Comparison of ENCODE assay signal across 9 mouse cellular contexts in the genomic region with DNA sequence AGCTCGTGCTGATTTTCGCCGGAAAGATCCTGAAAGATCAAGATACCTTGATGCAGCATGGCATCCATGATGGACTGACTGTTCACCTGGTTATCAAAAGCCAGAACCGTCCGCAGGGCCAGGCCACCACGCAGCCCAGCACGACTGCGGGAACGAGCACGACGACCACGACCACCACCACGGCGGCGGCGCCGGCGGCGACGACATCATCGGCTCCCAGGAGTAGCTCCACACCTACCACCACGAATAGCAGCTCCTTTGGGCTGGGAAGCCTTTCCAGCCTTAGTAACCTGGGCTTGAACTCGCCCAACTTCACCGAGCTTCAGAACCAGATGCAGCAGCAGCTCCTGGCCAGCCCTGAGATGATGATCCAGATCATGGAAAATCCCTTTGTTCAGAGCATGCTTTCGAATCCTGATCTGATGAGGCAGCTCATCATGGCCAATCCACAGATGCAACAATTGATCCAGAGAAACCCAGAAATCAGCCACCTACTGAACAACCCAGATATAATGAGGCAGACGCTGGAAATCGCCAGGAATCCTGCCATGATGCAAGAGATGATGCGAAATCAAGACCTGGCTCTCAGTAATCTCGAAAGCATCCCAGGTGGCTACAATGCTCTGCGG. TPM values are rescaled to one million over a fixed set of nuclear protein-coding genes. Genes with fewer than 3 reads are reported as not detected.
DNase-seq lines count a peak whose midpoint lies in the region; ATAC-seq and TF ChIP-seq lines count a peak whose summit lies in the region.
"Had no signal": no experiment of that assay in that cellular context is flagged by ENCODE, and none has a peak within 500 bp of the region (broad histone marks: within the 10 kb centered on the region; RNA-seq: fewer than 3 reads in every experiment).

No protein-coding gene starts in this region.

- TF ChIP-seq EP300 in liver, postnatal 0 days (IDR thresholded peaks at IDR 0.05; ENCODE audit: low read depth), result no peak

- peak; percentile 7 to 8 for DNase-seq in left cerebral cortex, adult 18-20 months (ENCODE audit: low spot score in 2 of 2)
- no peak for DNase-seq in left cerebral cortex, adult 11 months (ENCODE audit: low spot score)
- peak; percentile 17 to 27 for DNase-seq in frontal cortex, postnatal 36 days (ENCODE audit: low spot score in 2 of 2)
- DNase-seq in liver, postnatal 0 days, result peak; percentile 19
- peak; percentile 10 for DNase-seq in right cerebral cortex, adult 18-20 months

- no peak for TF ChIP-seq CTCF in liver, postnatal 0 days (IDR thresholded peaks at IDR 0.05; ENCODE audit: low read depth)

- 24% methylated on average over 30 of the region's 30 CpGs for WGBS in kidney, embryonic 16.5 days
- 22% methylated on average over 30 of the region's 30 CpGs for WGBS in liver, postnatal 0 days (ENCODE audit: insufficient replicate concordance)

- H3K4me2 ChIP-seq in kidney, embryonic 16.5 days (replicated peaks; ENCODE audit: low read depth, low read length), result peak overlapping the region; percentile 70
- H3K4me2 ChIP-seq in liver, postnatal 0 days (ENCODE audit: low read depth, low read length), result peak overlapping the region; percentile 80

- ATAC-seq in kidney, embryonic 16.5 days (ENCODE audit: low FRiP score, low TSS enrichment), result peak; percentile 18; the same call in 1 of the 2 replicates
- ATAC-seq in liver, postnatal 0 days, result no peak
- ATAC-seq in erythroid progenitor cell, adult 5-6 weeks (replicated peaks; ENCODE audit: low FRiP score, poor library complexity, severe bottlenecking), result no peak

- H3K27me3 ChIP-seq in kidney, embryonic 16.5 days (ENCODE audit: insufficient read depth, low read length), result no peaks in the 10 kb centered on the region
- no peaks in the 10 kb centered on the region for H3K27me3 ChIP-seq in liver, postnatal 0 days (ENCODE audit: insufficient read depth, low read length)

- peak overlapping the region; percentile 99 for H3K4me3 ChIP-seq in brown adipose tissue, adult 24 weeks (ENCODE audit: insufficient read depth, low read depth, low read length)
- H3K4me3 ChIP-seq in kidney, embryonic 16.5 days (ENCODE audit: low read length), result peak overlapping the region; percentile 68
- peak overlapping the region; percentile 61 for H3K4me3 ChIP-seq in liver, postnatal 0 days (ENCODE audit: low read depth, low read length)

- no peaks in the 10 kb centered on the region for H3K36me3 ChIP-seq in kidney, embryonic 16.5 days (ENCODE audit: insufficient read depth, low read length)
- H3K36me3 ChIP-seq in liver, postnatal 0 days (replicated peaks; ENCODE audit: insufficient read depth, low read length), result no peaks in the 10 kb centered on the region

- H3K4me1 ChIP-seq in brown adipose tissue, adult 24 weeks (ENCODE audit: control insufficient read depth, insufficient read depth, insufficient read length, low read length), result peaks cover 4% of the 10 kb centered on the region; the same call in 1 of the 2 replicates
- H3K4me1 ChIP-seq in kidney, embryonic 16.5 days (ENCODE audit: insufficient read depth, low read length), result 0 out of 2 replicates have a peak, but pooled peaks cover 4% of the 10 kb centered on the region
- peaks cover 7% of the 10 kb centered on the region; the same call in 1 of the 2 replicates for H3K4me1 ChIP-seq in liver, postnatal 0 days (ENCODE audit: insufficient read depth)

- H3K27ac ChIP-seq in brown adipose tissue, adult 24 weeks (replicated peaks; ENCODE audit: low read depth, low read length), result peak overlapping the region; percentile 73; the same call in 1 of the 2 replicates
- H3K27ac ChIP-seq in kidney, embryonic 16.5 days (ENCODE audit: low read length), result peak overlapping the region; percentile 91
- peak overlapping the region; percentile 79 for H3K27ac ChIP-seq in liver, postnatal 0 days (ENCODE audit: low read depth)

- peak overlapping the region; percentile 76 for H3K9ac ChIP-seq in kidney, embryonic 16.5 days (replicated peaks; ENCODE audit: low read length)
- peak overlapping the region; percentile 72 for H3K9ac ChIP-seq in liver, postnatal 0 days (replicated peaks)

- H3K9me3 ChIP-seq in kidney, embryonic 16.5 days (ENCODE audit: low read length), result no peaks in the 10 kb centered on the region; the same call in 1 of the 2 replicates
- H3K9me3 ChIP-seq in liver, postnatal 0 days (ENCODE audit: low read length), result no peaks in the 10 kb centered on the region

RNA-seq across cellular contexts. Expression of a gene that starts 0.8 kb away (rescaled TPM):
- 100 to 1,000 TPM; 225 to 229 TPM for total RNA-seq in left cerebral cortex, adult 18-20 months (2021)
- 7.4 and 8.6 TPM in 2 replicates for polyA plus RNA-seq in brown adipose tissue, adult 24 weeks (2012; ENCODE audit: insufficient read depth, insufficient read length, missing spikeins)
- polyA plus RNA-seq in kidney, embryonic 16.5 days (2015; fragmentation: Nextera tagmentation; extraction: Ambion mirVana), result 14.4 and 19.6 TPM in 2 replicates
- polyA plus RNA-seq in liver, postnatal 0 days (2015; fragmentation: Nextera tagmentation; extraction: Ambion mirVana), result 2.8 and 3.1 TPM in 2 replicates
- total RNA-seq in erythroid progenitor cell, adult 5-6 weeks (2015; ENCODE audit: low replicate concordance), result 12.6 and 13.0 TPM in 2 replicates
- total RNA-seq in erythroid progenitor cell, adult 5-6 weeks (2017; ENCODE audit: low replicate concordance), result 0.98 and 1.0 TPM in 2 replicates

RNA-seq across cellular contexts. Expression of a gene that starts 59.6 kb away (rescaled TPM):
- total RNA-seq in left cerebral cortex, adult 18-20 months (2021), result not detected
- not detected in 2 replicates for polyA plus RNA-seq in brown adipose tissue, adult 24 weeks (2012; ENCODE audit: insufficient read depth, insufficient read length, missing spikeins)
- not detected in 2 replicates for polyA plus RNA-seq in kidney, embryonic 16.5 days (2015; fragmentation: Nextera tagmentation; extraction: Ambion mirVana)
- polyA plus RNA-seq in liver, postnatal 0 days (2015; fragmentation: Nextera tagmentation; extraction: Ambion mirVana), result not detected in 2 replicates
- total RNA-seq in erythroid progenitor cell, adult 5-6 weeks (2015; ENCODE audit: low replicate concordance), result not detected in 2 replicates
- not detected in 2 replicates for total RNA-seq in erythroid progenitor cell, adult 5-6 weeks (2017; ENCODE audit: low replicate concordance)
- total RNA-seq: layer of hippocampus, postnatal 36 days had no signal
